Comparison of ENCODE assay signal across 8 mouse cellular contexts in the genomic region with DNA sequence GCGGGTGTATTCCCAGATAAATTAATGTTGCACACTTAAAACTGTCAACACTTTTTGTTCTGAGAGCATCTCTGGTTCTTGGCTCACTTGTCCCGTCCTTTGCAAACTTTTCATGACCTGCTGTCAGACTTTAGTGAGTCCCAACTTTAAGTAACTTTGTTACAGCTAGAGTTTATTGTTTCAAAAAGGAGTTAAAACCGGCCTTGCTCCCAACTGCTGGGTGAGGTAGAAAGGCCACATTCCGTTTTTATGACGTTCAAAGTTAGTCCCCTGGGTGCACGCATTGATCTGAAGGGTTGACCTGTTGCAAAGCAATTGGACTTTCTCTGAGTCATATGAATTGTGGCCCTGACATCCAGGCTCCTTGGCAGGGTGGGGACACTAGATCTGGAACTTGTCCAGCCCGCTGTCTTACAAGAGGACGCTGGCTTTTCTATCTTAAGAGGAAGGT. TPM values are rescaled to one million over a fixed set of nuclear protein-coding genes. Genes with fewer than 3 reads are reported as not detected.
DNase-seq lines count a peak whose midpoint lies in the region; ATAC-seq and TF ChIP-seq lines count a peak whose summit lies in the region.

No protein-coding gene starts in this region.

- DNase-seq in adrenal gland, postnatal 25 days, result peak; percentile 68
- DNase-seq in gastrocnemius, adult 2 months, result peak; percentile 68
- DNase-seq in right cerebral cortex, postnatal 36 days (ENCODE audit: low spot score in 2 of 2), result no peak
- DNase-seq in right cerebral cortex, postnatal 10 days (ENCODE audit: low spot score in 2 of 2), result no peak

- TF ChIP-seq POLR2A in myocyte (IDR thresholded peaks at IDR 0.05; ENCODE audit: insufficient read length, low read depth), result no peak

- ATAC-seq in hindbrain, embryonic 15.5 days (ENCODE audit: low FRiP score, low read depth), result no peak
- no peak for ATAC-seq in liver, embryonic 12.5 days

- peak overlapping the region; percentile 81 for H3K9ac ChIP-seq in hindbrain, embryonic 15.5 days
- peak overlapping the region; percentile 75 for H3K9ac ChIP-seq in liver, embryonic 12.5 days

- H3K4me1 ChIP-seq in hindbrain, embryonic 15.5 days (replicated peaks), result peaks cover 22% of the 10 kb centered on the region
- peaks cover 24% of the 10 kb centered on the region for H3K4me1 ChIP-seq in liver, embryonic 12.5 days

- H3K79me3 ChIP-seq in C2C12 (ENCODE audit: low read depth), result peaks cover 49% of the 10 kb centered on the region

- H3K4me2 ChIP-seq in hindbrain, embryonic 15.5 days, result peak overlapping the region; percentile 91
- H3K4me2 ChIP-seq in liver, embryonic 12.5 days, result peak overlapping the region; percentile 84
- H3K4me2 ChIP-seq in myocyte (ENCODE audit: low read depth), result peak overlapping the region; percentile 61

- TF ChIP-seq CTCF in C2C12 (IDR thresholded peaks at IDR 0.05; ENCODE audit: control insufficient read depth, insufficient read depth, insufficient read length), result no peak
- no peak for TF ChIP-seq CTCF in gastrocnemius, adult 2 months (IDR thresholded peaks at IDR 0.05)

- H3K36me3 ChIP-seq in C2C12 (ENCODE audit: control insufficient read depth, insufficient read depth) (peaks cover 45% of the 10 kb centered on the region), myocyte (ENCODE audit: control insufficient read depth, insufficient read depth) (peaks cover 19% of the 10 kb centered on the region)
- no peaks in the 10 kb centered on the region for H3K36me3 ChIP-seq in hindbrain, embryonic 15.5 days
- H3K36me3 ChIP-seq in liver, embryonic 12.5 days, result no peaks in the 10 kb centered on the region

- H3ac ChIP-seq in C2C12 (ENCODE audit: control insufficient read depth, insufficient read length, low read depth), result peak overlapping the region; percentile 100
- H3ac ChIP-seq in myocyte (ENCODE audit: control insufficient read depth, insufficient read length), result peak overlapping the region; percentile 44

- no peaks in the 10 kb centered on the region for H3K9me3 ChIP-seq in hindbrain, embryonic 15.5 days
- H3K9me3 ChIP-seq in liver, embryonic 12.5 days (replicated peaks), result no peaks in the 10 kb centered on the region

- H3K4me3 ChIP-seq in C2C12 (ENCODE audit: insufficient read depth, poor library complexity, severe bottlenecking) (peak overlapping the region; percentile 86), myocyte (peak overlapping the region; percentile 66)
- H3K4me3 ChIP-seq in gastrocnemius, adult 2 months, result peak overlapping the region; percentile 95
- peak overlapping the region; percentile 68 for H3K4me3 ChIP-seq in hindbrain, embryonic 15.5 days
- peak overlapping the region; percentile 68 for H3K4me3 ChIP-seq in liver, embryonic 12.5 days

- peak overlapping the region; percentile 95 for H3K27ac ChIP-seq in gastrocnemius, adult 2 months
- H3K27ac ChIP-seq in hindbrain, embryonic 15.5 days (replicated peaks), result no peak overlapping the region
- H3K27ac ChIP-seq in liver, embryonic 12.5 days, result 0 out of 2 replicates have a peak overlapping the region, but pooled peaks have one; percentile 43

- H3K27me3 ChIP-seq in C2C12 (ENCODE audit: control insufficient read depth, insufficient read depth, insufficient read length), result no peaks in the 10 kb centered on the region
- no peaks in the 10 kb centered on the region for H3K27me3 ChIP-seq in hindbrain, embryonic 15.5 days
- peaks cover 10% of the 10 kb centered on the region; the same call in 1 of the 2 replicates for H3K27me3 ChIP-seq in liver, embryonic 12.5 days (replicated peaks)
- no peaks in the 10 kb centered on the region for H3K27me3 ChIP-seq in myocyte (ENCODE audit: control insufficient read depth, insufficient read depth, insufficient read length)

- intact Hi-C loops in gastrocnemius, adult 2 months (cut with DNase I), result no loop called here

- WGBS in hindbrain, embryonic 15.5 days, result 13% methylated on average over 8 of the region's 8 CpGs
- WGBS in liver, embryonic 12.5 days (ENCODE audit: insufficient replicate concordance), result 12% methylated on average over 8 of the region's 8 CpGs

- H3K79me2 ChIP-seq in C2C12 (ENCODE audit: control insufficient read depth, insufficient read depth) (peaks cover 67% of the 10 kb centered on the region), myocyte (ENCODE audit: control insufficient read depth, insufficient read depth) (peaks cover 47% of the 10 kb centered on the region)

TF ChIP-seq in C2C12, 6 proteins besides CTCF, POLR2A, EP300 and RAD21:
- TF ChIP-seq MYOD1 (IDR thresholded peaks at IDR 0.05; ENCODE audit: control insufficient read depth, insufficient read length, low read depth) (peak; percentile 11), MAX (IDR thresholded peaks at IDR 0.05) (peak; percentile 35), USF1 (IDR thresholded peaks at IDR 0.05; ENCODE audit: low read depth) (no peak), MYOG (IDR thresholded peaks at IDR 0.05; ENCODE audit: control insufficient read depth, extremely low read depth, insufficient read length) (no peak), FOSL1 (IDR thresholded peaks at IDR 0.05; ENCODE audit: insufficient read depth, low read length, poor library complexity, severe bottlenecking) (peak; percentile 56), CEBPB (IDR thresholded peaks at IDR 0.05; ENCODE audit: low read depth) (no peak)

TF ChIP-seq in myocyte, 11 proteins besides CTCF, POLR2A, EP300 and RAD21:
- TF ChIP-seq CEBPB (IDR thresholded peaks at IDR 0.05; ENCODE audit: insufficient read depth, poor library complexity, severe bottlenecking), result peak; percentile 37; the same call in 1 of the 2 replicates
- TF ChIP-seq E2F4 (IDR thresholded peaks at IDR 0.05; ENCODE audit: insufficient read depth), result no peak
- no peak for TF ChIP-seq REST (IDR thresholded peaks at IDR 0.05; ENCODE audit: insufficient read depth, insufficient read length)
- TF ChIP-seq MAX (IDR thresholded peaks at IDR 0.05; ENCODE audit: low read depth), result no peak
- no peak for TF ChIP-seq SRF (IDR thresholded peaks at IDR 0.05; ENCODE audit: control insufficient read depth, insufficient read length, low read depth)

RNA-seq across cellular contexts. Expression of a gene that starts 0.6 kb away (rescaled TPM):
- polyA plus RNA-seq in C2C12 (2012; fragmentation: generic; extraction: Trizol), result 32.6 TPM
- total RNA-seq in adrenal gland, postnatal 25 days (2021), result 43.1 and 60.5 TPM in 2 replicates
- 1 to 10 TPM; 2.8 to 4.9 TPM for total RNA-seq in gastrocnemius, adult 2 months (2021)
- 5.1 and 5.4 TPM in 2 replicates for polyA plus RNA-seq in hindbrain, embryonic 15.5 days (2015; fragmentation: Nextera tagmentation; extraction: Ambion mirVana)
- 10.0 and 10.1 TPM in 2 replicates for polyA plus RNA-seq in liver, embryonic 12.5 days (2016; fragmentation: Nextera tagmentation; extraction: Ambion mirVana)
- polyA plus RNA-seq in myocyte (2012; fragmentation: generic; extraction: Trizol), result 13.9 TPM

RNA-seq across cellular contexts. Expression of a gene that starts 43.3 kb away (rescaled TPM):
- polyA plus RNA-seq in C2C12 (2012; fragmentation: generic; extraction: Trizol) (not detected), myocyte (2012; fragmentation: generic; extraction: Trizol) (0.02 TPM)
- not detected in 2 replicates for total RNA-seq in adrenal gland, postnatal 25 days (2021)
- not detected for total RNA-seq in gastrocnemius, adult 2 months (2021)
- not detected in 2 replicates for polyA plus RNA-seq in hindbrain, embryonic 15.5 days (2015; fragmentation: Nextera tagmentation; extraction: Ambion mirVana)
- not detected in 2 replicates for polyA plus RNA-seq in liver, embryonic 12.5 days (2016; fragmentation: Nextera tagmentation; extraction: Ambion mirVana)

Comparison
In these comparisons a context has a peak if more than half of its experiments do, and no peak if none do; other contexts are left out.
1. DNase-seq: peak in adrenal gland, postnatal 25 days (single experiment) and gastrocnemius, adult 2 months (single experiment); none in right cerebral cortex, postnatal 36 days (0 of 2) and right cerebral cortex, postnatal 10 days (0 of 2).
2. Peak in every context shown above with its lines, with median percentiles within 50 percentile points of each other: H3K4me3 ChIP-seq and H3K4me2 ChIP-seq.